Comparison of ENCODE assay signal across 8 mouse cellular contexts in genomic region chr8:71477196-71477845, GRCm38 (mm10). TPM values are rescaled to one million over a fixed set of nuclear protein-coding genes. Genes with fewer than 3 reads are reported as not detected.
A peak's percentile ranks its signal among the peaks of the same experiment; 100 is the strongest.
DNase-seq lines count a peak whose midpoint lies in the region; ATAC-seq and TF ChIP-seq lines count a peak whose summit lies in the region.

No protein-coding gene starts in this region.

- H3K36me3 ChIP-seq in heart, embryonic 12.5 days = peaks cover 41% of the 10 kb centered on the region
- H3K36me3 ChIP-seq in hindbrain, postnatal 0 days (ENCODE audit: insufficient read depth, low read length) = peaks cover 51% of the 10 kb centered on the region
- peaks cover 43% of the 10 kb centered on the region for H3K36me3 ChIP-seq in midbrain, embryonic 15.5 days (replicated peaks)

- peak overlapping the region; percentile 86; the same call in 1 of the 2 replicates for H3K9ac ChIP-seq in heart, embryonic 12.5 days
- H3K9ac ChIP-seq in hindbrain, postnatal 0 days (replicated peaks; ENCODE audit: low read length) = peak overlapping the region; percentile 70
- peak overlapping the region; percentile 63 for H3K9ac ChIP-seq in midbrain, embryonic 15.5 days

- peak; percentile 70 for TF ChIP-seq CTCF in hindbrain, postnatal 0 days (IDR thresholded peaks at IDR 0.05; ENCODE audit: low read depth)

- peaks cover 48% of the 10 kb centered on the region for H3K27me3 ChIP-seq in heart, embryonic 12.5 days (replicated peaks)
- no peaks in the 10 kb centered on the region for H3K27me3 ChIP-seq in hindbrain, postnatal 0 days (ENCODE audit: insufficient read depth, low read length)
- no peaks in the 10 kb centered on the region for H3K27me3 ChIP-seq in midbrain, embryonic 15.5 days (replicated peaks)

- H3K9me3 ChIP-seq in heart, embryonic 12.5 days (replicated peaks) = no peaks in the 10 kb centered on the region
- H3K9me3 ChIP-seq in hindbrain, postnatal 0 days (ENCODE audit: low read length) = no peaks in the 10 kb centered on the region
- H3K9me3 ChIP-seq in midbrain, embryonic 15.5 days = no peaks in the 10 kb centered on the region

- DNase-seq in heart, postnatal 25 days (ENCODE audit: low spot score) = no peak
- DNase-seq in embryo, embryonic 10.5 days (ENCODE audit: low spot score) = peak; percentile 65
- peak; percentile 75 for DNase-seq in hindbrain, postnatal 0 days (ENCODE audit: low spot score)
- DNase-seq in frontal cortex, adult 2 months (ENCODE audit: extremely low spot score in 1 of 2, low spot score in 1 of 2) = no peak
- DNase-seq in gastrocnemius, postnatal 14 days = no peak

- no peak for ATAC-seq in heart, embryonic 12.5 days (ENCODE audit: insufficient number of reproducible peaks, low FRiP score)
- ATAC-seq in CD4-positive, CD25-positive, alpha-beta regulatory T cell, adult 4 months = peak; percentile 38
- peak; percentile 44 for ATAC-seq in hindbrain, postnatal 0 days
- ATAC-seq in midbrain, embryonic 15.5 days (replicated peaks) = peak; percentile 8; the same call in 1 of the 2 replicates

- H3K4me2 ChIP-seq in heart, embryonic 12.5 days = peak overlapping the region; percentile 92
- H3K4me2 ChIP-seq in hindbrain, postnatal 0 days (ENCODE audit: low read depth, low read length) = peak overlapping the region; percentile 71
- H3K4me2 ChIP-seq in midbrain, embryonic 15.5 days = peak overlapping the region; percentile 71

- intact Hi-C loops in heart, postnatal 25 days (cut with DNase I) = loop anchor here (10.0 kb wide), 1 partner anchor 583 kb away; the partner anchor contains the start of genes Rpl18a and Slc5a5
- intact Hi-C loops in gastrocnemius, postnatal 14 days (cut with DNase I; ENCODE audit: low total_unique reads) = loop anchor here (5.0 kb wide), 1 partner anchor 660 kb away; no protein-coding TSS in a partner anchor

- no peak overlapping the region; the same call in 1 of the 2 replicates for H3K27ac ChIP-seq in heart, embryonic 12.5 days (ENCODE audit: poor library complexity, severe bottlenecking)
- peak overlapping the region; percentile 90 for H3K27ac ChIP-seq in hindbrain, postnatal 0 days
- H3K27ac ChIP-seq in midbrain, embryonic 15.5 days = peak overlapping the region; percentile 89

- WGBS in heart, embryonic 12.5 days = 37% methylated on average over 14 of the region's 14 CpGs
- 41% methylated on average over 14 of the region's 14 CpGs for WGBS in hindbrain, postnatal 0 days
- 38% methylated on average over 14 of the region's 14 CpGs for WGBS in midbrain, embryonic 15.5 days

- H3K4me1 ChIP-seq in heart, embryonic 12.5 days (replicated peaks) = peaks cover 16% of the 10 kb centered on the region
- no peaks in the 10 kb centered on the region for H3K4me1 ChIP-seq in hindbrain, postnatal 0 days (ENCODE audit: insufficient read depth, low read length)
- peaks cover 23% of the 10 kb centered on the region for H3K4me1 ChIP-seq in midbrain, embryonic 15.5 days

- H3K4me3 ChIP-seq in heart, embryonic 12.5 days = peak overlapping the region; percentile 78
- peak overlapping the region; percentile 51 for H3K4me3 ChIP-seq in hindbrain, postnatal 0 days (ENCODE audit: low read length)
- peak overlapping the region; percentile 49 for H3K4me3 ChIP-seq in midbrain, embryonic 15.5 days

RNA-seq across cellular contexts. Expression of gene Dda1, which starts 8.3 kb away (rescaled TPM):
- 85.4 and 89.9 TPM in 2 replicates for polyA plus RNA-seq in heart, embryonic 12.5 days (2016; fragmentation: Nextera tagmentation; extraction: Ambion mirVana)
- total RNA-seq in heart, postnatal 25 days (2021) = 10 to 100 TPM; 29.1 to 29.9 TPM
- polyA plus RNA-seq in CD4-positive, CD25-positive, alpha-beta regulatory T cell, adult 4 months (2017; shearing (Covaris generic)) = 10 to 100 TPM; 22.5 to 22.7 TPM
- 191 and 195 TPM in 2 replicates for total RNA-seq in hindbrain, postnatal 0 days (2014; rRNA removed)
- polyA plus RNA-seq in hindbrain, postnatal 0 days (2015; fragmentation: Nextera tagmentation; extraction: Ambion mirVana) = 241 and 246 TPM in 2 replicates
- polyA plus RNA-seq in midbrain, embryonic 15.5 days (2015; fragmentation: Nextera tagmentation; extraction: Ambion mirVana) = 240 and 242 TPM in 2 replicates
- 123 and 146 TPM in 2 replicates for polyA plus RNA-seq in frontal cortex, adult 2 months (2012; rRNA removed)
- total RNA-seq in gastrocnemius, postnatal 14 days (2021) = 10 to 100 TPM; 28.3 to 31.8 TPM

RNA-seq across cellular contexts. Expression of gene Ano8, which starts 8.4 kb away (rescaled TPM):
- polyA plus RNA-seq in heart, embryonic 12.5 days (2016; fragmentation: Nextera tagmentation; extraction: Ambion mirVana) = 2.7 and 3.8 TPM in 2 replicates
- 10 to 100 TPM; 17.0 to 18.2 TPM for total RNA-seq in heart, postnatal 25 days (2021)
- polyA plus RNA-seq in CD4-positive, CD25-positive, alpha-beta regulatory T cell, adult 4 months (2017; shearing (Covaris generic)) = under 1 TPM in 1 of 2 experiments, not detected in 1; 0.20 TPM
- total RNA-seq in hindbrain, postnatal 0 days (2014; rRNA removed) = 78.6 and 80.5 TPM in 2 replicates
- 4.7 and 5.3 TPM in 2 replicates for polyA plus RNA-seq in hindbrain, postnatal 0 days (2015; fragmentation: Nextera tagmentation; extraction: Ambion mirVana)
- polyA plus RNA-seq in midbrain, embryonic 15.5 days (2015; fragmentation: Nextera tagmentation; extraction: Ambion mirVana) = 9.6 and 10.9 TPM in 2 replicates
- 74.5 and 77.0 TPM in 2 replicates for polyA plus RNA-seq in frontal cortex, adult 2 months (2012; rRNA removed)
- total RNA-seq in gastrocnemius, postnatal 14 days (2021) = 10 to 100 TPM; 14.4 to 16.2 TPM

RNA-seq across cellular contexts. Expression of gene Gtpbp3, which starts 10.6 kb away (rescaled TPM):
- polyA plus RNA-seq in heart, embryonic 12.5 days (2016; fragmentation: Nextera tagmentation; extraction: Ambion mirVana) = 11.6 and 12.8 TPM in 2 replicates
- total RNA-seq in heart, postnatal 25 days (2021) = 10 to 100 TPM; 18.5 to 19.4 TPM
- polyA plus RNA-seq in CD4-positive, CD25-positive, alpha-beta regulatory T cell, adult 4 months (2017; shearing (Covaris generic)) = 1 to 10 TPM; 2.9 to 3.1 TPM
- total RNA-seq in hindbrain, postnatal 0 days (2014; rRNA removed) = 36.1 and 58.5 TPM in 2 replicates
- polyA plus RNA-seq in hindbrain, postnatal 0 days (2015; fragmentation: Nextera tagmentation; extraction: Ambion mirVana) = 12.1 and 15.5 TPM in 2 replicates
- polyA plus RNA-seq in midbrain, embryonic 15.5 days (2015; fragmentation: Nextera tagmentation; extraction: Ambion mirVana) = 12.0 and 13.9 TPM in 2 replicates
- polyA plus RNA-seq in frontal cortex, adult 2 months (2012; rRNA removed) = 32.4 and 34.4 TPM in 2 replicates
- total RNA-seq in gastrocnemius, postnatal 14 days (2021) = 1 to 10 TPM; 7.5 to 8.5 TPM

RNA-seq across cellular contexts. Expression of gene Mrpl34, which starts 12.6 kb away (rescaled TPM):
- polyA plus RNA-seq in heart, embryonic 12.5 days (2016; fragmentation: Nextera tagmentation; extraction: Ambion mirVana) = 172 and 175 TPM in 2 replicates
- total RNA-seq in heart, postnatal 25 days (2021) = 100 to 1,000 TPM; 136 to 142 TPM
- 10 to 100 TPM; 65.1 to 82.9 TPM for polyA plus RNA-seq in CD4-positive, CD25-positive, alpha-beta regulatory T cell, adult 4 months (2017; shearing (Covaris generic))
- 77.9 and 127 TPM in 2 replicates for total RNA-seq in hindbrain, postnatal 0 days (2014; rRNA removed)
- 155 and 164 TPM in 2 replicates for polyA plus RNA-seq in hindbrain, postnatal 0 days (2015; fragmentation: Nextera tagmentation; extraction: Ambion mirVana)
- polyA plus RNA-seq in midbrain, embryonic 15.5 days (2015; fragmentation: Nextera tagmentation; extraction: Ambion mirVana) = 173 and 174 TPM in 2 replicates
- polyA plus RNA-seq in frontal cortex, adult 2 months (2012; rRNA removed) = 45.0 and 57.4 TPM in 2 replicates
- total RNA-seq in gastrocnemius, postnatal 14 days (2021) = 10 to 100 TPM; 44.0 to 45.2 TPM

RNA-seq across cellular contexts. Expression of gene Abhd8, which starts 13.9 kb away (rescaled TPM):
- 35.4 and 36.7 TPM in 2 replicates for polyA plus RNA-seq in heart, embryonic 12.5 days (2016; fragmentation: Nextera tagmentation; extraction: Ambion mirVana)
- total RNA-seq in heart, postnatal 25 days (2021) = 10 to 100 TPM; 32.4 to 32.6 TPM
- 10 to 100 TPM; 16.3 to 19.5 TPM for polyA plus RNA-seq in CD4-positive, CD25-positive, alpha-beta regulatory T cell, adult 4 months (2017; shearing (Covaris generic))
- 325 and 330 TPM in 2 replicates for total RNA-seq in hindbrain, postnatal 0 days (2014; rRNA removed)
- polyA plus RNA-seq in hindbrain, postnatal 0 days (2015; fragmentation: Nextera tagmentation; extraction: Ambion mirVana) = 190 and 195 TPM in 2 replicates
- 188 and 206 TPM in 2 replicates for polyA plus RNA-seq in midbrain, embryonic 15.5 days (2015; fragmentation: Nextera tagmentation; extraction: Ambion mirVana)
- 380 and 404 TPM in 2 replicates for polyA plus RNA-seq in frontal cortex, adult 2 months (2012; rRNA removed)
- 10 to 100 TPM; 22.8 to 27.6 TPM for total RNA-seq in gastrocnemius, postnatal 14 days (2021)

Comparison
In these comparisons a context has a peak if more than half of its experiments do, and no peak if none do; other contexts are left out.
1. DNase-seq: peak in embryo, embryonic 10.5 days (single experiment) and hindbrain, postnatal 0 days (single experiment); none in heart, postnatal 25 days (single experiment), frontal cortex, adult 2 months (0 of 2) and gastrocnemius, postnatal 14 days (single experiment).
2. Peak in every context shown above with its lines, with median percentiles within 50 percentile points of each other: H3K4me2 ChIP-seq, H3K4me3 ChIP-seq and H3K9ac ChIP-seq.